Mouse (Mus musculus) retina, embryonic 14.5 days (tissue): ENCODE measurements around the gene Ascc3.

Experiments used
- DNase-seq: peaks from one replicate; pipeline ENCODE4 v3.0.0-alpha.2; 2015; ENCODE audit warnings: low spot score

Ascc3 gene

GRCm38 (mm10) chr10:50762984-50763383, 170.5 kb downstream of the Ascc3 start:
- no peak for DNase-seq

- peak; percentile 21 for DNase-seq
Observed at GRCm38 (mm10) chr10:50763457-50764310, 171.2 kb downstream of the Ascc3 start.

- DNase-seq: no peak
Observed at GRCm38 (mm10) chr10:50772811-50773210, 180.3 kb downstream of the Ascc3 start.

- no peak for DNase-seq
Observed at GRCm38 (mm10) chr10:50773846-50774245, 181.4 kb downstream of the Ascc3 start.

- DNase-seq: peak; percentile 23
Observed at GRCm38 (mm10) chr10:50792840-50793239, 200.4 kb downstream of the Ascc3 start.

- DNase-seq: peak; percentile 34
Observed at GRCm38 (mm10) chr10:50801594-50801993, 209.1 kb downstream of the Ascc3 start.

- DNase-seq: peak; percentile 30
Observed at GRCm38 (mm10) chr10:50802380-50802779, 209.9 kb downstream of the Ascc3 start.

- DNase-seq: no peak
Observed at GRCm38 (mm10) chr10:50806166-50806565, 213.7 kb downstream of the Ascc3 start.

- no peak for DNase-seq
Observed at GRCm38 (mm10) chr10:50822363-50822762, 229.9 kb downstream of the Ascc3 start.

GRCm38 (mm10) chr10:50826829-50827228, 234.4 kb downstream of the Ascc3 start:
- no peak for DNase-seq

- DNase-seq: no peak
Observed at GRCm38 (mm10) chr10:50834533-50834932, 242.1 kb downstream of the Ascc3 start.

- DNase-seq: no peak
Observed at GRCm38 (mm10) chr10:50843363-50843762, 250.9 kb downstream of the Ascc3 start.

- no peak for DNase-seq
Observed at GRCm38 (mm10) chr10:50868202-50868601, 275.7 kb downstream of the Ascc3 start.

GRCm38 (mm10) chr10:50876952-50877351, 284.5 kb downstream of the Ascc3 start:
- DNase-seq: no peak

GRCm38 (mm10) chr10:50881476-50882069, 289.1 kb downstream of the Ascc3 start:
- DNase-seq: peak; percentile 58

- DNase-seq: no peak
Observed at GRCm38 (mm10) chr10:50882366-50882765, 289.9 kb downstream of the Ascc3 start.

- DNase-seq: no peak
Observed at GRCm38 (mm10) chr10:50886305-50886704, 293.8 kb downstream of the Ascc3 start.

- no peak for DNase-seq
Observed at GRCm38 (mm10) chr10:50890621-50891020, 298.2 kb downstream of the Ascc3 start.

- no peak for DNase-seq
Observed at GRCm38 (mm10) chr10:50891876-50892711, 299.6 kb downstream of the Ascc3 start.

- no peak for DNase-seq
Observed at GRCm38 (mm10) chr10:50892751-50893320, 300.4 kb downstream of the Ascc3 start.

- DNase-seq: no peak
Observed at GRCm38 (mm10) chr10:50893546-50893945, 301.1 kb downstream of the Ascc3 start.
